Mouse (Mus musculus) kidney, embryonic 16.5 days (tissue): Measurements from ENCODE around the gene Gm47969. TPM values are rescaled to one million over a fixed set of nuclear protein-coding genes. Genes with fewer than 3 reads are reported as not detected.

Experiments used
- ATAC-seq: fragments of 200-750 bp; cut with Nextera tagmentation; 2 replicates; pipeline ENCODE4 v1.8.0; 2017; ENCODE audit warnings: moderate TSS enrichment; ENCODE audit not compliant: low FRiP score, low TSS enrichment
- H3K27ac ChIP-seq: fragments of 300-500 bp; sonication (generic); 2 replicates; pipeline ENCODE4 v1.5.1; 2014; ENCODE audit warnings: low read length
- H3K27me3 ChIP-seq: fragments of 300-500 bp; sonication (generic); 2 replicates; pipeline ENCODE4 v1.6.1; 2014; ENCODE audit warnings: low read length, control low read depth, mixed read lengths; ENCODE audit not compliant: insufficient read depth
- H3K36me3 ChIP-seq: fragments of 300-500 bp; sonication (generic); 2 replicates; pipeline ENCODE4 v1.6.1; 2014; ENCODE audit warnings: low read length, control low read depth, mixed read lengths; ENCODE audit not compliant: insufficient read depth
- H3K4me1 ChIP-seq: fragments of 300-500 bp; sonication (generic); 2 replicates; pipeline ENCODE4 v1.6.1; 2014; ENCODE audit warnings: low read length, control low read depth, mixed read lengths; ENCODE audit not compliant: insufficient read depth
- H3K4me2 ChIP-seq: fragments of 300-500 bp; sonication (generic); replicated peaks from 2 replicates; pipeline ENCODE4 v1.6.1; 2014; ENCODE audit warnings: low read depth, low read length
- H3K4me3 ChIP-seq: fragments of 300-500 bp; sonication (generic); 2 replicates; pipeline ENCODE4 v1.5.1; 2014; ENCODE audit warnings: mild to moderate bottlenecking, low read length
- H3K9ac ChIP-seq: fragments of 300-500 bp; sonication (generic); replicated peaks from 2 replicates; pipeline ENCODE4 v1.6.1; 2014; ENCODE audit warnings: low read length
- H3K9me3 ChIP-seq: fragments of 300-500 bp; sonication (generic); 2 replicates; pipeline ENCODE4 v1.6.1; 2016; ENCODE audit warnings: low read length, control low read depth
- WGBS: fragments of 180-500 bp; shearing (Covaris S2); extraction: QIAGEN DNeasy Blood & Tissue Kit; methylation state at CpG from one replicate; pipeline ENCODE4 v1.1.7; 2014; 5-methylcytosine and 5-hydroxymethylcytosine counted together
- polyA plus RNA-seq: library from polyadenylated mRNA; unstranded; fragments of >200 nt; fragmentation: Nextera tagmentation; extraction: Ambion mirVana; gene quantifications from 2 replicates; pipeline ENCODE4 v1.2.1, GENCODE M21; 2015

The Gm47969 gene
- polyA plus RNA-seq, 1 experiment from 2014 or later = not detected

DNA sequence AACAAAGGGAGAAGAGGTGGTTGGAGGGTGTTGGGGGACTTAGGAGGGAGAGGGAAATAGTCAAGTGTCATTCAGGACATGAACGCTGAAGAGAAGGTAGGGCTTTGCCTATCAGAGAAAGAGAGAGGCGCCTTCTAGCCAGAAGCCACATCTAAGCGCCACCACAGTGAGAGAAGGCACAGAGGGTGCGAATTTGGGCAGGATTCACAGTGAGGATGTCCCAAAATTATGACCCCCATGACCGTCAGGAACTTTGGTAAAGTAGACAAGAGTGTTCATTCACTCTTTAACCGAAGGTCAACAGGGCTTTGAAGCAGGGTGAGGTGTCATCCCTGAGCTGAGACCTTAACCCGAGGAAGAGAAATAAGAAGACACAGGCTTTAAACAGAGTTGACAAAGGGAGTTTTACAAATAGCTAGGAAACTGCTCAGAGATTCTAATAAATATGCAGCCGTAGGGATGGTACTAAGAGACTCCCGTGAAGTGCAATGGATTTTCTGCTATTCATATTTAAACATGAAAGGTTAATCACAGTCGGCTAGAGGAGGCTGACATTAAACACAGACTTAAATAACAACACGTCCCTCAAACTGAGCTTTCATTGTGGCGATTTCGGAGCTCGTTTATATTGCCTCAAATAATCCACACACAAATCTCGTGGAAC lies 30.9 kb downstream of the Gm47969 start:
- Histone ChIP-seq H3K36me3 (no peaks in the 10 kb centered on the region), H3K4me3 (peak overlapping the region; percentile 30), H3K9ac (no peak overlapping the region), H3K27ac (no peak overlapping the region), H3K4me2 (peak overlapping the region; percentile 44), H3K27me3 (no peaks in the 10 kb centered on the region), H3K9me3 (no peaks in the 10 kb centered on the region), H3K4me1 (no peaks in the 10 kb centered on the region)
- 40% methylated on average over 15 of the region's 15 CpGs for WGBS
- ATAC-seq = no peak

DNA sequence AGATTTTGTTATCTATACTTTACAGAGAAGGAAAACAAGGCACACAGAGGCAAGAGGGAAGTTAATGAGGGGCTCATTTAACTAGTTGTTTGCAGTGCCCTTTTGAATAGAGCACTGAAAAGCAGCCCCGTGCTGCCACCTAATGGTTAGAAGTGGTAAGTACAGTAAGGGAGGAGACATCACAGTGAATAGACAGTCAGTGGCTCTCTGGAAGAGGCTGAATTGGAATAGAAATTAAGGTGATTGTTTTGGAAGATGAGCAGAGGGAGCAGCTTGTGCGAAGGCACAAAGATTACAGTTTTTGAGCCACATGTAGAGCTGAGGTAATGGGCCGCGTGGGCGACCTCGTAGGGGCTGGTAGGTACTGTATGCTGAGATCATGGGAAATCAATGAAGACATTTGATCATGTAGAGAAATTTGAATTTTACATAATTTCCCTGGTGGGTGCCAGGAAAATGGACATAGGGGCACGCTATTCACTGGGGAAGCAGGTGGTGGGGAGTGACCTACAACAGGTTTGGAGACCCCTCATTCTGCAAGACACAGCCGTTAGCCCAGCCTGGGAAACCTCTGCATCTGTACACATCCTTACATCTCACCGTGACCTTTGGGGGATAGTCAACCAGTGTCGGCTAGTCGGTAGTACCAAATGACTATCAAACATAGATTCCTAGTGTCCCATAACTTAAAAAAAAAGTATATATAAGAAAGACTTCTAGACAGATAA lies 31.6 kb downstream of the Gm47969 start:
- WGBS = 51% methylated on average over 11 of the region's 11 CpGs
- Histone ChIP-seq H3K27ac (no peak overlapping the region), H3K27me3 (no peaks in the 10 kb centered on the region), H3K4me2 (peak overlapping the region; percentile 44), H3K4me1 (no peaks in the 10 kb centered on the region), H3K9me3 (no peaks in the 10 kb centered on the region), H3K9ac (no peak overlapping the region), H3K36me3 (no peaks in the 10 kb centered on the region), H3K4me3 (peak overlapping the region; percentile 30)
- peak; percentile 71; the same call in 1 of the 2 replicates for ATAC-seq

GRCm38 (mm10) chr1:83077016-83077415 lies 32.3 kb downstream of the Gm47969 start:
- H3K9ac ChIP-seq = no peak overlapping the region
- H3K4me1 ChIP-seq = no peaks in the 10 kb centered on the region
- H3K4me3 ChIP-seq = no peak overlapping the region
- H3K4me2 ChIP-seq = no peak overlapping the region
- no peaks in the 10 kb centered on the region for H3K27me3 ChIP-seq
- H3K9me3 ChIP-seq = no peaks in the 10 kb centered on the region
- H3K36me3 ChIP-seq = no peaks in the 10 kb centered on the region
- ATAC-seq = no peak
- WGBS = 73% methylated on average over 6 of the region's 6 CpGs
- no peak overlapping the region for H3K27ac ChIP-seq

- no peaks in the 10 kb centered on the region for H3K4me1 ChIP-seq
- H3K9ac ChIP-seq = no peak overlapping the region
- no peak overlapping the region for H3K4me2 ChIP-seq
- 82% methylated on average over 2 of the region's 2 CpGs for WGBS
- no peaks in the 10 kb centered on the region for H3K36me3 ChIP-seq
- ATAC-seq = no peak
- H3K4me3 ChIP-seq = no peak overlapping the region
- H3K9me3 ChIP-seq = no peaks in the 10 kb centered on the region
- H3K27me3 ChIP-seq = no peaks in the 10 kb centered on the region
- no peak overlapping the region for H3K27ac ChIP-seq
Observed at GRCm38 (mm10) chr1:83084790-83085189, 40.1 kb downstream of the Gm47969 start.

DNA sequence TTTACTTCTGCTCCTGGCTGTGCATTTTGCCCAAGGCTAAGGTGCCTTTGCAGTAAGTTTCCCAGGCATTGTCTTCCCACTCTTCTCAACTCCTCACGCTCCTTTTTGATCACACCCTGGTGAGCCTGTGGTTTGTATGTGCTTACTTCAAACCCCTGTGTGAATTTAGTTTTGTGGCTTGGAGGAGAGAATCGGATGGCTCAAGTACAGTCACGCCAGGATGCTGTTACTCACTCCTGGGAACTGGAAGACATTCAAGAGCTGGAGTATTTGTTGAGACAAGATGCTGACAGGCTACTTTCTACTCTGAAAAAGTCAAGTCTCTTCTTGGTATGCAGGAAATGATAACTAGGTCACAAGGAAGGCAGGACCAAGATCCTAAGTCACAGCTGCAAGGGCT lies 46.5 kb downstream of the Gm47969 start:
- Histone ChIP-seq H3K9ac (no peak overlapping the region), H3K27ac (no peak overlapping the region), H3K27me3 (no peaks in the 10 kb centered on the region), H3K36me3 (no peaks in the 10 kb centered on the region), H3K9me3 (no peaks in the 10 kb centered on the region), H3K4me2 (no peak overlapping the region), H3K4me1 (no peaks in the 10 kb centered on the region), H3K4me3 (no peak overlapping the region)
- WGBS = 69% methylated on average over 3 of the region's 3 CpGs
- ATAC-seq = no peak

Other genes with a start within 250 kb of the Gm47969 start
- gene Agfg1, start 205.4 kb upstream of the Gm47969 start, polyA plus RNA-seq = 28.0 and 28.2 TPM in 2 replicates
- not detected in 2 replicates for gene A030005L19Rik, start 131.6 kb upstream of the Gm47969 start, polyA plus RNA-seq
- gene A030014E15Rik, start 120.0 kb upstream of the Gm47969 start, polyA plus RNA-seq = not detected in 2 replicates
- not detected in 2 replicates for gene Gm6217, start 113.5 kb upstream of the Gm47969 start, polyA plus RNA-seq
- gene A030003K21Rik, start 101.5 kb upstream of the Gm47969 start, polyA plus RNA-seq = not detected in 2 replicates
- gene Gm7544, start 88.9 kb upstream of the Gm47969 start, polyA plus RNA-seq = not detected in 2 replicates
- not detected in 2 replicates for gene Gm47955, start 84.6 kb upstream of the Gm47969 start, polyA plus RNA-seq
- not detected in 2 replicates for gene Gm47959, start 44.4 kb upstream of the Gm47969 start, polyA plus RNA-seq
- gene Slc19a3, start 6.5 kb upstream of the Gm47969 start, polyA plus RNA-seq = 1.5 and 2.4 TPM in 2 replicates
- gene Krtap28-10, start 2.5 kb upstream of the Gm47969 start, polyA plus RNA-seq = not detected in 2 replicates
- not detected in 2 replicates for gene A030005K14Rik, start 14.4 kb downstream of the Gm47969 start, polyA plus RNA-seq
- gene Krtap28-13, start 16.0 kb downstream of the Gm47969 start, polyA plus RNA-seq = not detected in 2 replicates
- 0.63 and 0.92 TPM in 2 replicates for gene Ccl20, start 71.8 kb downstream of the Gm47969 start, polyA plus RNA-seq
- gene Daw1, start 114.8 kb downstream of the Gm47969 start, polyA plus RNA-seq = 0.18 and 0.44 TPM in 2 replicates